Mouse (Mus musculus) liver, embryonic 16.5 days (tissue): ENCODE results near the gene Vldlr. TPM values are rescaled to one million over a fixed set of nuclear protein-coding genes. Genes with fewer than 3 reads are reported as not detected.

ENCODE experiments used
- ATAC-seq: fragments of 200-750 bp; cut with Nextera tagmentation; 2 replicates; pipeline ENCODE4 v1.8.0; 2017; ENCODE audit warnings: low read depth, mild to moderate bottlenecking, moderate number of reproducible peaks, moderate library complexity
- H3K27ac ChIP-seq: fragments of 300-500 bp; sonication (generic); 2 replicates; pipeline ENCODE4 v1.5.1; 2014; ENCODE audit warnings: mild to moderate bottlenecking, low read length
- H3K27me3 ChIP-seq: fragments of 300-500 bp; sonication (generic); 2 replicates; pipeline ENCODE4 v1.6.1; 2014; ENCODE audit warnings: low read depth, low read length, mixed read lengths; ENCODE audit not compliant: control insufficient read depth, insufficient read depth
- H3K36me3 ChIP-seq: fragments of 300-500 bp; sonication (generic); 2 replicates; pipeline ENCODE4 v1.6.1; 2014; ENCODE audit warnings: mild to moderate bottlenecking; ENCODE audit not compliant: control insufficient read depth, insufficient read depth
- H3K4me1 ChIP-seq: fragments of 300-500 bp; sonication (generic); 2 replicates; pipeline ENCODE4 v1.6.1; 2014; ENCODE audit warnings: low read depth, low read length, mixed read lengths; ENCODE audit not compliant: control insufficient read depth
- H3K4me2 ChIP-seq: fragments of 300-500 bp; sonication (generic); 2 replicates; pipeline ENCODE4 v1.6.1; 2014; ENCODE audit warnings: low read depth, low read length, mixed read lengths
- H3K4me3 ChIP-seq: fragments of 300-500 bp; sonication (generic); 2 replicates; pipeline ENCODE4 v1.5.1; 2014; ENCODE audit warnings: low read depth, mild to moderate bottlenecking, low read length
- H3K9ac ChIP-seq: fragments of 300-500 bp; sonication (generic); 2 replicates; pipeline ENCODE4 v1.6.1; 2014; ENCODE audit warnings: low read depth, low read length
- H3K9me3 ChIP-seq: fragments of 300-500 bp; sonication (generic); replicated peaks from 2 replicates; pipeline ENCODE4 v1.6.1; 2016; ENCODE audit warnings: low read length; ENCODE audit not compliant: control insufficient read depth
- WGBS: fragments of 180-500 bp; shearing (Covaris S2); extraction: QIAGEN DNeasy Blood & Tissue Kit; methylation state at CpG from one replicate; pipeline ENCODE4 v1.1.7; 2014; ENCODE audit not compliant: insufficient replicate concordance; 5-methylcytosine and 5-hydroxymethylcytosine counted together
- polyA plus RNA-seq: library from polyadenylated mRNA; unstranded; fragments of >200 nt; fragmentation: Nextera tagmentation; extraction: Ambion mirVana; gene quantifications from 2 replicates; pipeline ENCODE4 v1.2.1, GENCODE M21; 2015

Vldlr gene
- polyA plus RNA-seq, 1 experiment from 2014 or later, result 2.1 TPM

DNA sequence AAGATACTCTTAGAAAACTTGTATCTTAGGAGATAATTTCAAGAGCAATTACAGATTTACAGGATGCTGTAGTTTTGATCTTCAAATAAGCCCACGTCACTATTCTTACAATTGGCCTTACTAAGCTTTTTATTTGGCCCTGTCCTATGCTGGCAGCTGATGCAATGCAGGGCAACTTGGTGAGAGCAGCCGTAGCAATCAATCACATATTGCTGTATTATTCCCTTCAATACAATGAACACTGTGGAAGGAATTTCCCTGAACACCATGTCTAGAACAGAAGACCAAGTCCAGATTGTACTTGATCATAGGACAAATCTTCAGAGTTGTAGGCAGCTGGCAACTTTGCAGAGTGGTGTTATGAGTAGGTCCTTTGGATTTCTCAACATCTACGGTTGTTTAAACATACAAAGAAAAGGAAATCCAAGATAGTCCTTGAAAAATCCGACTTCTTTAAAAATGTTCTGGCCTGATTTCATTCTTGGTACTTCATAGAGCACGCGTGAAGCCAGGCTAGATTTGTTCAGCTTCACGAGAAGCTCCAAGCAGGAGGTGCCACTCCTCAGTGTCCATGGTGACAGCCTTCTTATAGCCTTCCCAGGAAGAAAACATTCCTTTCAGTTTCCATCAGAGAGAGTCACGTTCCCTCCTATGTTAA is 44.5 kb downstream of the Vldlr start:
- WGBS, result 62% methylated on average over 8 of the region's 8 CpGs
- no peaks in the 10 kb centered on the region for H3K9me3 ChIP-seq

DNA sequence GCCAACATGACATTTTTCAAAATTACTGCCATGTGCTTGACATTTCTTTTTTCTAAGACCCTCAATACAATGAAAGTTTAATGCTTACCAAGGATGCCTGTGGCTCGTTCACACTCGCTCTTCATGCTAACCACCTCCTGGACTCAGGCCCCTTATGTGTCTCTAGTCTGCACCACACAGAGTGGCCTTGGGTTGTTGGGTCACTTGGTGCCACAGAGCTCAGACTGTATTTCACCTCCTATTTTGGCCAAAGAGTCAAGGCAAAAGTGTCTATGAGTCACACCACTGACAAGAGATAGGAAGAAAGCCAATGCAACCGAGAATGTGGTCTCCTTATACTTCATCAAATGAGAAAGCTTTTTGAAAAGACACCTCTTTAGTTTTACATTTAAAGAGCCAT is 45.9 kb downstream of the Vldlr start:
- H3K4me2 ChIP-seq, result no peak overlapping the region
- H3K4me1 ChIP-seq, result no peaks in the 10 kb centered on the region
- WGBS, result 54% methylated on average over 3 of the region's 3 CpGs
- H3K4me3 ChIP-seq, result no peak overlapping the region
- no peak overlapping the region for H3K27ac ChIP-seq
- no peak overlapping the region for H3K9ac ChIP-seq
- no peaks in the 10 kb centered on the region for H3K9me3 ChIP-seq
- no peak for ATAC-seq
- no peaks in the 10 kb centered on the region for H3K27me3 ChIP-seq
- no peaks in the 10 kb centered on the region for H3K36me3 ChIP-seq

More for the DNA sequence above, 44.5 kb downstream of the Vldlr start:
- Histone ChIP-seq H3K27ac (no peak overlapping the region), H3K4me2 (no peak overlapping the region), H3K4me3 (no peak overlapping the region), H3K4me1 (no peaks in the 10 kb centered on the region), H3K27me3 (no peaks in the 10 kb centered on the region), H3K9ac (no peak overlapping the region), H3K36me3 (no peaks in the 10 kb centered on the region)
- no peak for ATAC-seq

DNA sequence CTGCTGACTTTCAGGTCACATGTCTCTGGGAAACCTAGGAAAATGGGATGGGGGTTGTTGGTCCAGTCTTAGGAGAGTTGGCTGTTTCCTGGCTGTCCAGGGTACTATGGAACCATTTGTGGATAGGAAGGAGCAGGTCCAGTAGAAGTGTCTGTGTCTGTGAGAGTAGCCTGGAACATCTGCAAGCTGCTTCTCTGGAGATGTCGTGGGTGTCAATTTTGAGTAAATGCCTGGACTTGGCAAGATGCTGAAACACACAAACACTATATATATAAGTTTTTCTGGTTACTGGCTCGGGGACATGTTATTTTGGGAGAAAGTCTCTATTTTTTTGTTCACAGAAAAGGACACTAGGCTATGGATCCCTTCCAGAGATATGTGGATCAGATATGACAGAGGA is 57.1 kb downstream of the Vldlr start:
- H3K9ac ChIP-seq, result no peak overlapping the region
- no peaks in the 10 kb centered on the region for H3K9me3 ChIP-seq
- no peaks in the 10 kb centered on the region for H3K4me1 ChIP-seq
- H3K4me2 ChIP-seq, result no peak overlapping the region
- H3K36me3 ChIP-seq, result no peaks in the 10 kb centered on the region
- H3K4me3 ChIP-seq, result no peak overlapping the region
- no peaks in the 10 kb centered on the region for H3K27me3 ChIP-seq
- ATAC-seq, result no peak
- WGBS, result 46% methylated on average over 2 of the region's 2 CpGs
- no peak overlapping the region for H3K27ac ChIP-seq

DNA sequence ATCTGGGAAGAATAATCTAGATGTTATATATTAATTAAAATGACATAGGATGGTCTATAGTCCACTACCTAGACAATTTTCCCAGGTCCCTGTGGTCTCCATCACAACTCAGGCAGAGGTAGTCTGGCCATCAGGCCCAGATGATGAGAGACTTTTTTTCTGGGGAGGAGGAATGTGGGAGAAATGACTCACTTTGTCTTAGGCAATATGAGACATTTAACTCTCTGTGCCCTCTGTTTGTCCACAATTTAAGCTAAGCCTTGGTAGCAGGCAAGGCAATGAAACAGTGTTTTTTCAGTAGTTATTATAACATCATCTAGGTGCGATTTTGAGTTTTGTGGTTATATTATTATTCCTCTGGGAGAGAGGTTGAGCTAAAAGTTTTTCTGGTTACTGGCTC is 58.1 kb downstream of the Vldlr start:
- Histone ChIP-seq H3K36me3 (no peaks in the 10 kb centered on the region), H3K27me3 (no peaks in the 10 kb centered on the region), H3K4me3 (no peak overlapping the region), H3K4me1 (no peaks in the 10 kb centered on the region), H3K9ac (no peak overlapping the region), H3K4me2 (no peak overlapping the region), H3K9me3 (no peaks in the 10 kb centered on the region), H3K27ac (no peak overlapping the region)
- WGBS, result 52% methylated on average over 1 of the region's 1 CpGs
- ATAC-seq, result no peak

DNA sequence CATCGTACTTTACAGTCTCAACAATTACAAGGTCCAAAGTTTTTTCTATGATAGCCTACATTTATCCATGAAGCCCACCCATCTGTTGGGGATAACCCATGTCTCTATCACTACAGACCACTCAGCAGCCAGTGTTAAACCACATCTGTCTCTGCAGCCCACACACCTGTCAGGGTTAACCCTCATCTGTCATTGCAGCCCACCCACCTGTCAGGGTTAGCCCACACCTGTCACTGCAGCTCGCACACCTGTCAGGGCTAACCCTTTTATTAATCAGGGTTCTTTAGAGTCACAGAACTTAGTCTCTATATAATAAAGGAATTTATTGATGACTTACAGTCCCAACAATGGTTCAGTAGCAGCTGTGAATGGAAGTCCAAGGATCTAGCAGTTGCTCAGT is 62.9 kb downstream of the Vldlr start:
- Histone ChIP-seq H3K27ac (no peak overlapping the region), H3K4me3 (no peak overlapping the region), H3K27me3 (no peaks in the 10 kb centered on the region), H3K36me3 (no peaks in the 10 kb centered on the region), H3K4me2 (no peak overlapping the region), H3K9ac (no peak overlapping the region), H3K9me3 (no peaks in the 10 kb centered on the region), H3K4me1 (no peaks in the 10 kb centered on the region)
- no peak for ATAC-seq
- WGBS, result 61% methylated on average over 2 of the region's 2 CpGs

Other genes starting within 250 kb of the Vldlr start
- gene Kcnv2, start 106.1 kb downstream of the Vldlr start, polyA plus RNA-seq, result not detected in 2 replicates
- gene Pum3, start 213.3 kb downstream of the Vldlr start, polyA plus RNA-seq, result 25.3 and 31.5 TPM in 2 replicates